Mouse (Mus musculus) kidney, adult 2 months (tissue): ENCODE results near the gene Nuf2. TPM values are rescaled to one million over a fixed set of nuclear protein-coding genes. Genes with fewer than 3 reads are reported as not detected.

ENCODE experiments used
- DNase-seq: peaks from one replicate; pipeline ENCODE4 v3.0.0; 2021
- H3K27ac ChIP-seq: fragments of 200-500 bp; 2 replicates; pipeline ENCODE4 v1.5.1; 2012; ENCODE audit warnings: low read depth, low read length, control low read depth, inconsistent platforms; ENCODE audit not compliant: insufficient read depth
- H3K27me3 ChIP-seq: fragments of 200-500 bp; replicated peaks from 2 replicates; pipeline ENCODE4 v1.6.1; 2012; ENCODE audit warnings: mild to moderate bottlenecking, moderate library complexity, low read length, inconsistent platforms; ENCODE audit not compliant: control insufficient read depth, insufficient read depth
- H3K36me3 ChIP-seq: fragments of 200-500 bp; 2 replicates; pipeline ENCODE4 v1.6.1; 2012; ENCODE audit warnings: mild to moderate bottlenecking, moderate library complexity, low read length, inconsistent platforms; ENCODE audit not compliant: control insufficient read depth, insufficient read depth
- H3K4me1 ChIP-seq: fragments of 200-500 bp; 2 replicates; pipeline ENCODE4 v1.6.1; 2011; ENCODE audit warnings: low read length; ENCODE audit not compliant: control insufficient read depth, insufficient read depth
- H3K4me3 ChIP-seq: fragments of 200-500 bp; 2 replicates; pipeline ENCODE4 v1.5.1; 2011; ENCODE audit warnings: mild to moderate bottlenecking, low read depth, low read length, control low read depth; ENCODE audit not compliant: insufficient read depth
- CTCF ChIP-seq: fragments of 200-500 bp; conservative IDR thresholded peaks from 2 replicates; pipeline ENCODE4 v1.5.1; 2011; ENCODE audit warnings: low read depth, mild to moderate bottlenecking, control low read depth, low read length, moderate library complexity, mixed read lengths; ENCODE audit not compliant: insufficient read depth, insufficient read length
- POLR2A ChIP-seq: fragments of 200-500 bp; IDR thresholded peaks from one replicate; pipeline ENCODE4 v1.6.1; 2011; ENCODE audit warnings: low read depth, low read length, control low read depth
- WGBS: fragments of 180-500 bp; shearing (Covaris S2); methylation state at CpG from one replicate; pipeline ENCODE4 v1.1.7; 2018; 5-methylcytosine and 5-hydroxymethylcytosine counted together
- polyA plus RNA-seq: library from polyadenylated mRNA; depleted of rRNA; stranded (reverse); fragments of >200 nt; gene quantifications from 2 replicates; pipeline ENCODE4 v1.2.3, GENCODE M21; 2012; rRNA removed

Nuf2 gene
- polyA plus RNA-seq, result 0.11 and 0.30 TPM in 2 replicates

DNA sequence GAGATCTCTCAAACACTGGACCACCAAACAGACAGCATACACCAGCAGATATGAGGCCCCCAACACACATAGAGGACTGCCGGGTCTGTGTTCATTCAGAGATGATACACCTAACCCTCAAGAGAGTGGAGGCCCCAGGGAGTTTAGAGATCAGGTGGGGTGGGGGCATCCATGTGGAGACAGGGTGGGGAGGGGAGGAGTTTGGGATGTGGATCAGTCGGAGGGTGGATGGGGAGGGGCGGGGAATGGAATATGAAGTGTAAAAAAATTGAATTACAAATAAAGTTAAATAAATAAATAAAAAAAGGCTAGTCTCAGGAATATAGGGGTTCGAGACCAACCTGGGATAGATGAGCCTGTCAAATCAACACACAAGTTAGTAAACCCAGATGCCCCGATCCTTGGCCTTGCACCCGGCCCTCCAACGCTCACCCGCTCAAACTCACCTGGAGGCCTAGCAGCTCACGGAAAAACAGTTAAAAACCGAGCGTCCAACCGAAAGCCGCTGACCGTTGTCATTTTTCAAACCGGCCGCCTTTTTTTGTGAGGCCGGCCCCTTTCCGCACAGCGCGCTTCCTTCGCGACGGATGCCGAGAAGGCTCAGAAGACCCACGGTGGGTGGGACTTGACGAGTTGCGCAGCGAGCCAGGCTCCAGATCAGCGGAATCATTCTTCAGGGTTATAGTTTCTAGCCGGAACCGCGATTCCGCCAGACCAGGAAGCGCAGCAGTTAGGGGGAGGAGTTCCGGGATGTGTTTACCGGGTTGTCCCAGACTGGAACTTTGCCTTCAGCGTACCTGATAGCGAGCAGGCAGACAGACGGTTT lies at the start of gene Nuf2:
Gene Nuf2, minus strand, starts transcription at position 589 of the 826 bp plus-strand sequence.
- peak; percentile 78 for TF ChIP-seq POLR2A
- TF ChIP-seq CTCF, result no peak
- Histone ChIP-seq H3K27ac (peak within 1 kb of the TSS; percentile 41; the same call in 1 of the 2 replicates), H3K4me3 (peak within 1 kb of the TSS; percentile 62), H3K4me1 (no peaks in the 10 kb centered on the region), H3K27me3 (no peaks in the 10 kb centered on the region), H3K36me3 (no peaks in the 10 kb centered on the region)
- DNase-seq, result peak; percentile 99
- WGBS, result under 1% methylated on average over 39 of the region's 39 CpGs

DNA sequence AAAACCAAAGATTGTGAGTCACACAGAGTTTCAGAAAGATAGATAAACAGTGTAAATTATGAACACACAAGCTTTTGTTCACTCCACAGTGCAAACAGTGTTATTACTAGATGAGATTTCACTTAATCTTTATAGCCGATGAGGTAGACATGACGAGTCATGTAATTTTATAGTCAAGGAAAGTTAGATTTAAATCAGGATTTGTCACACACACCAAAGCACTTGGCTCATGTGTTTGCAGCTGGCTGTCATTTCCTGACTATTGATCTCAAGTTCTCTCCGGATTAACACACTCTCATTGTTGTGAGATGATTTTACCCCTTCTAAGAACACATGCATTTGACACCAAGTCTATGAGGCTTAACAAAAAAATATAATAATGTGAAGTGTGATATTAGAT lies 48.3 kb upstream of the Nuf2 start:
- Histone ChIP-seq H3K36me3 (no peaks in the 10 kb centered on the region), H3K4me3 (no peak overlapping the region), H3K27me3 (no peaks in the 10 kb centered on the region), H3K4me1 (no peaks in the 10 kb centered on the region), H3K27ac (no peak overlapping the region)
- no peak for DNase-seq
- no peak for TF ChIP-seq POLR2A
- no peak for TF ChIP-seq CTCF
- WGBS, result 49% methylated on average over 3 of the region's 3 CpGs

DNA sequence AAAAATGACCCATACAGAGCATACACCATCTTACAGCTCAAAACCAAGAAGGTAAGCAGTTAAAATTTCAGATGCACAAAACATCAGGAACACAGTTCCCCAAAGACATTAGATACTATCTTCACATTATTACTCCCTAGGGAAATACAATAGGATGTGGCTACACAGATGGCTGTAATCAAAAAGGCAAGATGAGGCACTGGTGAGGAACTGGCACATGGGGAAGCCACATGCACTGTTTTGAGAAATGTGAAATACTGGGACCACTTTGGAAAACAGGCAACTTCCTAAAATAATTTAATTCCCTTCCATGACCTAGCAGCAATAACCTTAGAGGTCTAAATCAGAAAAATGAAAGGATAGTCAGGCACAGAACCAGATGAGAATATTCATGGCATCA lies 42.9 kb upstream of the Nuf2 start:
- Histone ChIP-seq H3K27me3 (no peaks in the 10 kb centered on the region), H3K4me3 (no peak overlapping the region), H3K4me1 (no peaks in the 10 kb centered on the region), H3K27ac (no peak overlapping the region), H3K36me3 (no peaks in the 10 kb centered on the region)
- DNase-seq, result no peak
- TF ChIP-seq POLR2A (no peak), CTCF (no peak)

GRCm38 (mm10) chr1:169555621-169556020 lies 24.4 kb upstream of the Nuf2 start:
- H3K36me3 ChIP-seq, result no peaks in the 10 kb centered on the region

GRCm38 (mm10) chr1:169555019-169555418 lies 23.8 kb upstream of the Nuf2 start:
- no peak overlapping the region for H3K4me3 ChIP-seq
- no peaks in the 10 kb centered on the region for H3K36me3 ChIP-seq
- TF ChIP-seq CTCF (no peak), POLR2A (no peak)
- H3K4me1 ChIP-seq, result no peaks in the 10 kb centered on the region
- 81% methylated on average over 4 of the region's 4 CpGs for WGBS
- no peaks in the 10 kb centered on the region for H3K27me3 ChIP-seq
- H3K27ac ChIP-seq, result no peak overlapping the region
- DNase-seq, result no peak

More at GRCm38 (mm10) chr1:169555621-169556020, 24.4 kb upstream of the Nuf2 start:
- Histone ChIP-seq H3K27ac (no peak overlapping the region), H3K27me3 (no peaks in the 10 kb centered on the region), H3K4me1 (no peaks in the 10 kb centered on the region), H3K4me3 (no peak overlapping the region)
- TF ChIP-seq CTCF (no peak), POLR2A (no peak)
- DNase-seq, result no peak
- 77% methylated on average over 2 of the region's 2 CpGs for WGBS

DNA sequence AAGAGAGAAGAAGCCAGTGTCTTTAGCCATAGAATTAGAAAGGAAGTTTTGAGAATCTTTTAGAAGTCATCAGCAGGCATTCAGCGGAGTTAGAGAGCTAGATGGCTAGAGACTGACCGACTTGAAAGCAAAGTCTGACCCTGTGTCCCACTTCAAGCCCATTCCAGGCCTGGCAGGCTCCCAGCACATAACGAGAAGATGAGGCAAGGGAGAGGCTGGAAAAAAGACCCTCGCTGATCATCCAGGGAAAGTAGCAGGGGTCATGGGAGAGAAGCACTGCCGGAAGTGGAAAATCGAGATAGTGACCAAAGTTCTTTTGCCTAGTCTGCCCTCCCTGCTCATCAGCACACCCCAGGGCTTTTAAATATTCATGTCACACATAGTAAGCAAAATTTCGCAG lies 22.2 kb upstream of the Nuf2 start:
- H3K27ac ChIP-seq, result no peak overlapping the region
- no peak overlapping the region for H3K4me3 ChIP-seq
- 62% methylated on average over 7 of the region's 7 CpGs for WGBS
- H3K4me1 ChIP-seq, result no peaks in the 10 kb centered on the region
- no peak for DNase-seq
- H3K27me3 ChIP-seq, result no peaks in the 10 kb centered on the region
- no peaks in the 10 kb centered on the region for H3K36me3 ChIP-seq
- no peak for TF ChIP-seq CTCF
- no peak for TF ChIP-seq POLR2A

DNA sequence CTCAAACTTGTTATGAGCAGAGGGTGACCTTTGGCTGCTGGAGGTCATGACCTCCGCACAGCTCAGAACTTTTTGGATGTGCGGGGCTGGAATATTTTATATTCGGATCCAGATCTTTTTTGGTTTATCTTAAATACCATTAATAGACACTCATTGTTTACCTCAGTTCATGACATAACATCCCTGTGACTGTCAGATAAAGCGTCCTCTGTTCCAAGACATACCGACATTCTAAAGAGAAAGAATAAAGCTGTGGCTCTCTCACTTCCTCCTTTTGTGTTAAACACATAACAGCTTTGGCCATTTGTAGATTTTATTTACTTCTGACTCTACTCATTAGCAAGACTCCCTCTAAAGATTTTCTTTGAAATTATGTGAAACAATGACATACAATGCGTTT lies 9.2 kb upstream of the Nuf2 start:
- no peaks in the 10 kb centered on the region for H3K4me1 ChIP-seq
- no peak overlapping the region for H3K27ac ChIP-seq
- no peaks in the 10 kb centered on the region for H3K36me3 ChIP-seq
- 69% methylated on average over 6 of the region's 6 CpGs for WGBS
- no peak overlapping the region for H3K4me3 ChIP-seq
- DNase-seq, result no peak
- H3K27me3 ChIP-seq, result no peaks in the 10 kb centered on the region
- no peak for TF ChIP-seq POLR2A
- TF ChIP-seq CTCF, result no peak
